Mouse (Mus musculus) bone marrow, adult 2 months (tissue): ENCODE results near the gene Fermt1. TPM values are rescaled to one million over a fixed set of nuclear protein-coding genes. Genes with fewer than 3 reads are reported as not detected.

Source experiments
- H3K27ac ChIP-seq: fragments of 200-500 bp; 2 replicates; pipeline ENCODE4 v1.5.1; 2012; ENCODE audit warnings: low read depth, mild to moderate bottlenecking, control low read depth, inconsistent platforms, low read length; ENCODE audit not compliant: control insufficient read depth, poor library complexity, insufficient read depth
- H3K4me1 ChIP-seq: fragments of 200-500 bp; 2 replicates; pipeline ENCODE4 v1.6.1; 2011; ENCODE audit warnings: low read length; ENCODE audit not compliant: control insufficient read depth, insufficient read depth
- H3K4me3 ChIP-seq: fragments of 200-500 bp; replicated peaks from 2 replicates; pipeline ENCODE3; 2011; ENCODE audit warnings: mild to moderate bottlenecking, low read depth, low read length, control low read depth; ENCODE audit not compliant: control insufficient read depth
- CTCF ChIP-seq: fragments of 200-500 bp; IDR thresholded peaks from 2 replicates; pipeline ENCODE4 v1.5.1; 2011; ENCODE audit warnings: low read length, control low read depth; ENCODE audit not compliant: control insufficient read depth, insufficient read depth
- POLR2A ChIP-seq: fragments of 200-500 bp; IDR thresholded peaks from 2 replicates; pipeline ENCODE4 v1.6.1; 2011; ENCODE audit warnings: low read depth, mild to moderate bottlenecking, control low read depth, low read length, borderline replicate concordance; ENCODE audit not compliant: control insufficient read depth
- WGBS: fragments of 180-500 bp; shearing (Covaris S2); methylation state at CpG from one replicate; pipeline ENCODE4 v1.1.7; 2018; 5-methylcytosine and 5-hydroxymethylcytosine counted together
- polyA plus RNA-seq: library from polyadenylated mRNA; stranded (reverse); fragments of >200 nt; gene quantifications from 2 replicates; pipeline ENCODE4 v1.2.4, GENCODE M21; 2011; ENCODE audit warnings: low replicate concordance; ENCODE audit not compliant: missing spikeins, insufficient read depth, insufficient read length

The Fermt1 gene
- polyA plus RNA-seq, 1 experiment = not detected

GRCm38 (mm10) chr2:132928999-132929398 lies 16.7 kb downstream of the Fermt1 start:
- WGBS = 86% methylated on average over 2 of the region's 2 CpGs
- no peak overlapping the region for H3K4me3 ChIP-seq
- no peak overlapping the region for H3K27ac ChIP-seq
- no peaks in the 10 kb centered on the region for H3K4me1 ChIP-seq
- TF ChIP-seq CTCF (no peak), POLR2A (no peak)

- Histone ChIP-seq H3K27ac (no peak overlapping the region), H3K4me3 (no peak overlapping the region), H3K4me1 (no peaks in the 10 kb centered on the region)
- TF ChIP-seq POLR2A (no peak), CTCF (no peak)
- 63% methylated on average over 2 of the region's 2 CpGs for WGBS
Observed at GRCm38 (mm10) chr2:132927871-132928270, 17.8 kb downstream of the Fermt1 start.

GRCm38 (mm10) chr2:132927298-132927697 lies 18.4 kb downstream of the Fermt1 start:
- H3K4me1 ChIP-seq = no peaks in the 10 kb centered on the region
- H3K27ac ChIP-seq = no peak overlapping the region
- WGBS = 66% methylated on average over 2 of the region's 2 CpGs
- TF ChIP-seq POLR2A (no peak), CTCF (no peak)
- H3K4me3 ChIP-seq = no peak overlapping the region

GRCm38 (mm10) chr2:132923290-132924085 lies 22.2 kb downstream of the Fermt1 start:
- no peak overlapping the region for H3K27ac ChIP-seq
- H3K4me1 ChIP-seq = no peaks in the 10 kb centered on the region
- WGBS = 59% methylated on average over 8 of the region's 8 CpGs
- TF ChIP-seq POLR2A (no peak), CTCF (no peak)
- H3K4me3 ChIP-seq = no peak overlapping the region

DNA sequence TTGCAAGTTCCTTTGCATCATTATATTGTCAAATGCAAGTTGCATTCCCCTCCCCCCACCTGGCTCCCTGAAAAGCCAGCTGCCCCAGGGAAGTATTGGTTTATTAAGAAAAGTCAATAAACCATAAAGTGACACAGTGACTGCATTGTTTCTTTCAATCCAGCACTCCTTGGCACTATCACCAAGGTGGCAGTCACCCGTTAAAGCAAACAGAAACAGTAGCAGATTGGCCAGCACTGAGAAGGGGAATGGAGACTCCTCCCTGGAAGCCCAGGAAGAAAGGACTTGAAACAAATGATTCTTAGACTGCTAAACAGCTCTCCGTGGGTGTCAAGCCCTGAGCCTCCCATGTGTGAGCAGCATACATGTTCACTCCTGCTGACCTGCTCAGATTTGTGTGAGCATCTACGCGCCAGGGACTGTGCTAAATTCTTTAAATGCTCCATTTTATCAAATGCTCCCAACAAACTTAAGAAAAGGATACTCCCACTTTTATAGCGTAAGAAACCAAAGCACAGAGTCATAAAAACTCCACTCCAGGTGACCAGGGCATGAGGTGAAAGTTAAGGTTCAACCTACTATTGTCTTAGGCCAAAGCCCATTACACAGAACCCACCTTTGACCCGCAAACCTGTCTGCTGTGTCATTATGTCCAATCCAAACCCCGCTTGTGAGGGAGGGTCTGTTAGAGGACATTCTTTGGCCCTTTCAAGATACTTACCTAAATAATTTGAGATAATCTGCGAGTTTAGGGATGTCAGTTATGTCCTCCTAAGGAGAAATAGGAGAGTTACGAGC lies 23.4 kb downstream of the Fermt1 start:
- Histone ChIP-seq H3K27ac (no peak overlapping the region), H3K4me3 (no peak overlapping the region), H3K4me1 (no peaks in the 10 kb centered on the region)
- TF ChIP-seq CTCF (no peak), POLR2A (no peak)
- WGBS = 73% methylated on average over 9 of the region's 9 CpGs

DNA sequence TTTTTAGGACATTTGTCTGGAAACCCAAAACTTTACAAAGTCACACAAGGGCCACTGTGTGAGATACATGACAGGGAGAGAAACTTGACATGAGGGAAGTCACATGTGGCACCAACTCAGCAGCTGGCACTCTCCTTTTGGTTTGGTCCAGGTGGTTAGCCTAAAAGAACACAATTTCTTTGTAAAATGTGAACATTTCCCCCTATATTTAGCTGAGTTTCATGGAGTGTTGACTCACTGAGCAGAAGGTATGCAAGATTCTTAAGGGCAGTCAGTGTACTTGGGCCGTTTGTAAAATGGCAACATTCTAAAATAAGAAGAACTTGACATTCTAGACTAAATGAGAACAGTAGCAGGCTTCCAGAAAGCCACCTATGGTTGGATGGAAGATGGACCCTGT lies 30.9 kb downstream of the Fermt1 start:
- 65% methylated on average over 1 of the region's 1 CpGs for WGBS
- H3K27ac ChIP-seq = no peak overlapping the region
- H3K4me1 ChIP-seq = no peaks in the 10 kb centered on the region; the same call in 1 of the 2 replicates
- TF ChIP-seq CTCF (no peak), POLR2A (no peak)
- H3K4me3 ChIP-seq = no peak overlapping the region

GRCm38 (mm10) chr2:132906763-132907162 lies 38.9 kb downstream of the Fermt1 start:
- TF ChIP-seq CTCF (peak; percentile 40), POLR2A (no peak)
- 26% methylated on average over 8 of the region's 8 CpGs for WGBS
- no peaks in the 10 kb centered on the region for H3K4me1 ChIP-seq
- no peak overlapping the region for H3K4me3 ChIP-seq
- no peak overlapping the region for H3K27ac ChIP-seq

DNA sequence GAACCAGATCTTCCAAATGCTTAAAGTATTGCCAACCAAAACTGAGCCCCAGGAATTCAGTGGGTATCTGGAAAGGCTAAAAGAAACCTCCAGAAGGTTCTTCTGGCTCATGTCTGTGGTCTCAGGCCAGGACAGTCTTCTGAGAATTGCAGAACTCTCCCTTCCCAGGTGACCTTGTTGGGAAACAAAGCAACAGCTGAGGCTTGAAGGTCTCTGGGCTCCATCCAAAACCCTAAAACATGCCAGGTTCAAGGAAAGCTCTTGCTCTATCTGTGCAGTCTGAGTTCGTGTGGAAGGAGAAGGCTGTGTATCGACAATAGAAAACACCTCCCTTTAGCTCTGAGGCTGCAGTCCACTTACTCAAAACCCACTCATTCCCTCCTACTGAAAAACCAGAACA lies 40.7 kb downstream of the Fermt1 start:
- 57% methylated on average over 2 of the region's 2 CpGs for WGBS
- no peak overlapping the region for H3K4me3 ChIP-seq
- TF ChIP-seq POLR2A (no peak), CTCF (no peak)
- no peaks in the 10 kb centered on the region for H3K4me1 ChIP-seq
- H3K27ac ChIP-seq = no peak overlapping the region

- Histone ChIP-seq H3K27ac (no peak overlapping the region), H3K4me1 (no peaks in the 10 kb centered on the region), H3K4me3 (no peak overlapping the region)
- WGBS = 30% methylated on average over 3 of the region's 3 CpGs
- no peak for TF ChIP-seq CTCF
- no peak for TF ChIP-seq POLR2A
Observed at GRCm38 (mm10) chr2:132903498-132903897, 42.2 kb downstream of the Fermt1 start.
